Mouse (Mus musculus): ENCODE data around the gene Dcun1d4. TPM values are rescaled to one million over a fixed set of nuclear protein-coding genes. Genes with fewer than 3 reads are reported as not detected.
"Not testable (repeated sequence)": the region's sequence is repeated elsewhere in the genome, so short reads cannot be mapped to it uniquely, and the experiment has no call there.

Gene Dcun1d4
- total and polyA plus RNA-seq, 2 experiments from 2014 or later = 28.2 to 42.4 TPM

DNA sequence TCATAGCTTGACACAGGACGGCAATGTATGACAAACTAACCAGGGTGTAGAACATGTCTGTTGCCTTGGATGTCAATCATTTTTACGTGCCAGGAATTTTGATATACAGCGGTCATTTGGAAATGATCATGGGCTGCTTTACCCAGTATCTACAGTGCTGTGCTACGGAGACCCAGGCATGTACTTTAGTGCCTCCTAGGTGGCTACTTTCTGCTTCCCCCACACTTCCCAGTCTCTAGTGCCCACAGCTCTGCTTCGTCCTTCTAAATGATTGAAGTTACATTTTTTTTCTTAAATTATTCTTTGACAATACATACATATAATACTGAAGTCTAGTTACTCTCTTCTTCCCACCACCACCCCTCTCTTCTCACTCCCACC lies 25.5 kb upstream of the Dcun1d4 start:
- Histone ChIP-seq H3K4me1 (ENCODE audit: insufficient read depth) (no peaks in the 10 kb centered on the region), H3K9ac (no peak overlapping the region), H3K4me2 (ENCODE audit: low read depth) (no peak overlapping the region), H3K27ac (ENCODE audit: low read depth, low read length) (no peak overlapping the region), H3K27me3 (ENCODE audit: insufficient read depth, low read length) (no peaks in the 10 kb centered on the region), H3K36me3 (ENCODE audit: insufficient read depth) (no peaks in the 10 kb centered on the region), H3K9me3 (ENCODE audit: low read length) (no peaks in the 10 kb centered on the region), H3K4me3 (ENCODE audit: low read depth, low read length) (no peak overlapping the region)
- DNase-seq = no peak
- TF ChIP-seq CTCF (IDR thresholded peaks at IDR 0.05; ENCODE audit: low read depth) = no peak
- ATAC-seq = no peak
- 85% methylated on average over 5 of the region's 5 CpGs for WGBS

DNA sequence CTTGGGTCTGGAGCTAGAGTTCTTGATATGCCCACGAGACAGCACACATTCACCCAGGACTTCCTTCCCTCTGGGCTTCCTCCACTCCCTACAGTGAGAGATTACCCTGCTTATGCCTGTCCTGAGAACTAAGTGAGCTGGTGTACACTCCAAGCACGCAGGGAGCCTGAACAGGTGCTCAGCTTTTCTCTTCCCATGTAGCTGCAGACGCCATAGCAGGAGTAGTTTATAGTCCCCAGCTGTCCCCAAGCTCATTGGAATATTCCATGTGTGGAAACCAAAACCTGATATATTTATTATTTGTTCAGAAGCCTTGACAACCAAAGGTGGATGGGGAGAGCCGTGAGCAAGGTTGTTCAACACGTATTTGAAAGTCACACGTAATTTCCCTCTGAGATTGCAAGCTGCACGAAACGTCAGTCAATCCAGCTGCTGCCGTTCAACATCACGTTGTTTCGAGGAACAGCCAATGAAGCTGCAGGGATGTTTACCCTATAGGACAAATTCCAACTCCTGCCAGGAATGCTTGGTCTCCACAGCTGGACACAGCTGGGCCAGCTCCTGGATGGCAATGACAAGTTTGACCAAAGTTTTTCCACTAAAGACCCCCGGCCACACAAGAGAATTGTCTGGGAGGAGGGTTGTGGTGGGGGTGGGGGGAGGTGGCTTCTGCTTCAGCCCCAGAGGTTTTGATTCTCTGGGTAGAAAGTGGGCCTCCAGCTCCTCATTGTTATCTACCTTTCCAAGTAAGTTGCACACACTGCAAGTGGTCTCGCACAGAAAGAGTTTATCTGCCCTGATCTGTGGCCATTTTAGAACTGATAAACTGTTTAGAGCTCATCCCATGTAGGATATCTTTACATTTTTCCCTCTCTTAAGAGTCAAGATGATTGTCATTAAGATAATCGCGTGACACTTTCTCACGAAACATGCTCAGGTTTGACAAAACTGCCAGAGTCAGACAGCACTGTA lies 12.1 kb upstream of the Dcun1d4 start:
- no peaks in the 10 kb centered on the region for H3K9me3 ChIP-seq (ENCODE audit: low read length)
- H3K27ac ChIP-seq (ENCODE audit: low read depth, low read length) = no peak overlapping the region
- WGBS = 89% methylated on average over 16 of the region's 16 CpGs
- TF ChIP-seq CTCF (IDR thresholded peaks at IDR 0.05; ENCODE audit: low read depth) = no peak
- H3K9ac ChIP-seq = no peak overlapping the region
- no peak for DNase-seq
- no peaks in the 10 kb centered on the region for H3K27me3 ChIP-seq (ENCODE audit: insufficient read depth, low read length)
- H3K4me1 ChIP-seq (ENCODE audit: insufficient read depth) = no peaks in the 10 kb centered on the region
- no peak for ATAC-seq
- no peak overlapping the region for H3K4me2 ChIP-seq (ENCODE audit: low read depth)
- H3K36me3 ChIP-seq (ENCODE audit: insufficient read depth) = no peaks in the 10 kb centered on the region
- H3K4me3 ChIP-seq (ENCODE audit: low read depth, low read length) = no peak overlapping the region

DNA sequence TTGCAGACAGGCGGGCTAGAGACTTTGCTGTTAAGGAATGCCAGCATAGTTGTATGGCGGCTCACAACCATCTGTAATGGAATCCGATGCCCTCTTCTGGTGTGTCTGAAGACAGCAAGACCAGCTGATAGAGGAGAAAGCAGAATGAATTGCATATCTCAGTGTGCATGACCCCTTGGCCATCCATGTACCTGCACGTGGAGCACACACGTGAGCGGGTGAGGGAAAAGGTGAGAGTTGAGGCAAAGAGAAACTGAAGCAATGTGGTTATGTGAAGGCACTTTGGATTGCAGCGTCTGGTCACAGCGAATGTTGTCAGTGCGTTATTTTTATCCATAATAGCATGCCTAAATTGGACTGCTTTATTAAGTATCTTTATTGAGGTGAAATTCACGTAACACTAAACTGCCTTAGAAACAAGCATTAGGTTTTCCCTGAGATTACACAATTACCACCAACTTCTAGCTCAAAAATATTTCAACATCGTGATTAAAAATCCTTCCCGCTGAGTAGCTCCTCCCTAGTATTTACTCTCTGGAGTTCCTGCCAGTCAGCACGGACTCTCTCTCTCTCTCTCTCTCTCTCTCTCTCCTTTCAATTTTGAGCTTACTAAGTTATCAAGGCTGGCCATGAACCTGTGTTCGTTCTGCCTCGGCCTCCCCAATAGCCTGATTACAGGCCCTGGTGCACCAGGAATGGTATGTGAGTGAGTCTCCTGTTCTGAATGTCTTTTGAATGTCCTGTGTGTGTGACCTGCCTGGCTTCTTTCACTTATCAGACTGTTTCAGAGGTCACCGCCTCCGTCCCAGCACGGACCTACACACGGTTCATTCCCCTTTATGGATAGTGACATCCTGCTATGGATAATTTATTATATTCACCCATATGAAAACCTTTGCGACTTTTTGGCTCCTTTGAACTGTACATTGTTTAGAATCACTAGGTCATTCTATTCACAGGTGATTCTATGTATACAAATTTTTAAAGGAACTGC lies 6.1 kb upstream of the Dcun1d4 start:
- Histone ChIP-seq H3K27ac (ENCODE audit: low read depth, low read length) (no peak overlapping the region), H3K9ac (no peak overlapping the region), H3K9me3 (ENCODE audit: low read length) (no peaks in the 10 kb centered on the region), H3K4me1 (ENCODE audit: insufficient read depth) (no peaks in the 10 kb centered on the region), H3K27me3 (ENCODE audit: insufficient read depth, low read length) (no peaks in the 10 kb centered on the region), H3K4me2 (ENCODE audit: low read depth) (no peak overlapping the region), H3K4me3 (ENCODE audit: low read depth, low read length) (no peak overlapping the region), H3K36me3 (ENCODE audit: insufficient read depth) (no peaks in the 10 kb centered on the region)
- 86% methylated on average over 20 of the region's 20 CpGs for WGBS
- ATAC-seq = no peak
- no peak for DNase-seq
- no peak for TF ChIP-seq CTCF (IDR thresholded peaks at IDR 0.05; ENCODE audit: low read depth)

DNA sequence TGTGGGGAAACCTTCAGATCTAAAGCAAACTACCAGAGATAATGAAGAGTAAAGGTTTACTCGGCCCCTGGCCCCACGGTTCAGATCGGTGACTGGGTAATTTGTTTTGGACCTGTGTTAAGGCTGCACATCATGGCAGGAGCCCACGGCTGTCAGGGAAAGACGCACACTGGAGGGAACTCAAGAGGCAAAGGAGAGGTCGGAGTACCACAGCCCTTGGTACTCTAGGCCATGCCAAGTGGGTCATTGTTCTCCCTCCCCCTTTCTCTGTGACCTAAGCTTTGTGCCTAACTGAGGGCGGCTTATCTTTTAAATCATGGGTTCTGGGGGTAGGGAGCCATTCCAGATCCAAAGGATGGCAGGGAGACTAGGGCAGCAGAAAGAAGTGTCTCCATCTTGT lies 601 bp downstream of the Dcun1d4 start:
- no peaks in the 10 kb centered on the region for H3K9me3 ChIP-seq (ENCODE audit: low read length)
- ATAC-seq (no peak), DNase-seq (no peak)
- H3K4me1 ChIP-seq (ENCODE audit: insufficient read depth) = no peaks in the 10 kb centered on the region; the same call in 1 of the 2 replicates
- TF ChIP-seq CTCF (IDR thresholded peaks at IDR 0.05; ENCODE audit: low read depth) = no peak
- 86% methylated on average over 7 of the region's 7 CpGs for WGBS
- no peak overlapping the region for H3K4me3 ChIP-seq (ENCODE audit: low read depth, low read length)
- no peaks in the 10 kb centered on the region for H3K27me3 ChIP-seq (ENCODE audit: insufficient read depth, low read length)
- H3K9ac ChIP-seq = no peak overlapping the region
- H3K4me2 ChIP-seq (ENCODE audit: low read depth) = no peak overlapping the region
- no peaks in the 10 kb centered on the region for H3K36me3 ChIP-seq (ENCODE audit: insufficient read depth)
- H3K27ac ChIP-seq (ENCODE audit: low read depth, low read length) = no peak overlapping the region

DNA sequence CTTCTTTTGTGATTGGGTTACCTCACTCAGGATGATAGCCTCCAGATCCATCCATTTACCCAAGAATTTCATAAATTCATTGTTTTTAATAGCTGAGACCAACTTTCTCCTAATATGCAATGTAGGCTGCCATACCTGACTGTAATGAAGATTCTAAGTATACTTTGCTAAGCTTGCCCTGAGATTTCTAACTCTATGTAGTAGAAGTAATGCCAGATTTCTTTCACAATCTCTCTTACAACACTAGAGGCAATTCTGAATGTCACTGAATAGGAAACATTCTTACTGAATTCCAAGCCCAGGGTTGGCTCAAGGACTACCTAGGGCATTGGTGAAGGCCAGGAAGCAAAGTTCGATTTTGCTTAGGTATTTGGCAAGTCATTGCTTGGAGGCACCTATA lies 1.6 kb downstream of the Dcun1d4 start:
- H3K4me1 ChIP-seq (ENCODE audit: insufficient read depth); H3K9me3 ChIP-seq (ENCODE audit: low read length); H3K27ac ChIP-seq (ENCODE audit: low read depth, low read length); H3K36me3 ChIP-seq (ENCODE audit: insufficient read depth); H3K4me3 ChIP-seq (ENCODE audit: low read depth, low read length); DNase-seq; H3K9ac ChIP-seq; ATAC-seq; H3K4me2 ChIP-seq (ENCODE audit: low read depth); H3K27me3 ChIP-seq (ENCODE audit: insufficient read depth, low read length): not testable (repeated sequence)
- WGBS = 100% methylated on average over 1 of the region's 1 CpGs

DNA sequence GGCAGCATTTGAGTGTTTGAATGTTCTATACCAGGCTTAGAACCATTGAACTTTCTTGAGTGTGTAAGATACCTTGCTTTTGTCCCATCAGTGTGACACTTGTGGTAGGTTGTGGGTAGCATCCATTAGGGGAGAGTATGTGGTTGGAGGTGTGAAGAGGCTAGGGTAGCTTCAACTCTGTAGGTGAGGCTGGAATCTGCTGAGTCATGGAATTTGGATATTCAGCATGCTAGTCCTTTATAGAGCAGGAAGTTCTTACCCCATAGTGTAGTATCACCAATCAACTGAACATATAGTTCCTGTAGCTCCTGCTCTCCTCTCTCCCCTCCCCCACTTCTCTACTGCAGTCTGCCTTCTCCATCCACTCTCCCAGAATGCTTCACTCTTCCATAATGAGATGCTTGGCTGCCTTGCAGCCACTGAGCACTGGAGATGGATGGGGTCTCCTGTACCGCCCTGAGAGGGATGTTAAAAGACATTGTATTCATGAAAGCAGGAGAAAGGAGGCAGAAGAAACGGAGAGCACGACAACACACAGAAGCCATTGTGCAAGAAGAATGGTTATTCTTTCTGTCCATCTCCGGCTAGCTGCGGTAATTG lies 3.3 kb downstream of the Dcun1d4 start:
- no peaks in the 10 kb centered on the region for H3K9me3 ChIP-seq (ENCODE audit: low read length)
- H3K9ac ChIP-seq = no peak overlapping the region
- WGBS = 41% methylated on average over 5 of the region's 5 CpGs
- DNase-seq (no peak), ATAC-seq (peak; percentile 65)
- H3K4me3 ChIP-seq (ENCODE audit: low read depth, low read length) = no peak overlapping the region
- H3K27me3 ChIP-seq (ENCODE audit: insufficient read depth, low read length) = no peaks in the 10 kb centered on the region
- no peak for TF ChIP-seq CTCF (IDR thresholded peaks at IDR 0.05; ENCODE audit: low read depth)
- H3K4me2 ChIP-seq (ENCODE audit: low read depth) = no peak overlapping the region
- H3K36me3 ChIP-seq (ENCODE audit: insufficient read depth) = no peaks in the 10 kb centered on the region
- no peaks in the 10 kb centered on the region; the same call in 1 of the 2 replicates for H3K4me1 ChIP-seq (ENCODE audit: insufficient read depth)
- H3K27ac ChIP-seq (ENCODE audit: low read depth, low read length) = no peak overlapping the region; the same call in 1 of the 2 replicates
